Mouse (Mus musculus): ENCODE data around the gene 4933412E24Rik.

4933412E24Rik gene

GRCm38 (mm10) chr15:60016513-60016912 is at the start of gene 4933412E24Rik:
TSS of gene 4933412E24Rik (minus strand) at chr15:60016613.
- no peak for DNase-seq

GRCm38 (mm10) chr15:60030728-60031127 is 14.3 kb upstream of the 4933412E24Rik start:
- DNase-seq = no peak

- no peak for DNase-seq
These were observed 4.8 kb upstream of the 4933412E24Rik start for GRCm38 (mm10) chr15:60021256-60021655.

- DNase-seq = no peak
These were observed 6.2 kb downstream of the 4933412E24Rik start for GRCm38 (mm10) chr15:60010199-60010598.

GRCm38 (mm10) chr15:60009610-60010009 is 6.8 kb downstream of the 4933412E24Rik start:
- no peak for DNase-seq

GRCm38 (mm10) chr15:59983777-59984176 is 32.6 kb downstream of the 4933412E24Rik start:
- no peak for DNase-seq

- DNase-seq = no peak
These were observed 41.1 kb downstream of the 4933412E24Rik start for GRCm38 (mm10) chr15:59975310-59975709.

GRCm38 (mm10) chr15:59974584-59974983 is 41.8 kb downstream of the 4933412E24Rik start:
- no peak for DNase-seq

- DNase-seq = no peak
These were observed 42.5 kb downstream of the 4933412E24Rik start for GRCm38 (mm10) chr15:59973651-59974519.

Data from cerebellum, adult 9-11 months (tissue).